Mouse (Mus musculus): ENCODE measurements around the gene Slc6a6.

- TF ChIP-seq CTCF (IDR thresholded peaks at IDR 0.05; ENCODE audit: control insufficient read depth, insufficient read depth, insufficient replicate concordance, low read depth, low read length) (no peak), POLR2A (IDR thresholded peaks at IDR 0.05; ENCODE audit: control insufficient read depth, low read depth, low read length) (no peak)
These were observed 123.3 kb downstream of the Slc6a6 start for GRCm38 (mm10) chr6:91807169-91807568.

Measured in testis, adult 2 months (tissue).